Mouse (Mus musculus) intestine, postnatal 0 days (tissue): Measurements from ENCODE around the gene Hspa4l. TPM values are rescaled to one million over a fixed set of nuclear protein-coding genes. Genes with fewer than 3 reads are reported as not detected.

Source experiments
- ATAC-seq: fragments of 200-750 bp; cut with Nextera tagmentation; 2 replicates; pipeline ENCODE4 v1.8.0; 2017; ENCODE audit warnings: mild to moderate bottlenecking, moderate TSS enrichment, moderate library complexity
- H3K27ac ChIP-seq: fragments of 300-500 bp; sonication (generic); 2 replicates; pipeline ENCODE4 v1.5.1; 2014; ENCODE audit warnings: mild to moderate bottlenecking, low read depth, low read length, moderate library complexity
- H3K27me3 ChIP-seq: fragments of 300-500 bp; sonication (generic); replicated peaks from 2 replicates; pipeline ENCODE4 v1.6.1; 2014; ENCODE audit warnings: low read length, mixed read lengths; ENCODE audit not compliant: control insufficient read depth, insufficient read depth
- H3K36me3 ChIP-seq: fragments of 300-500 bp; sonication (generic); 2 replicates; pipeline ENCODE4 v1.6.1; 2014; ENCODE audit warnings: mild to moderate bottlenecking, moderate library complexity; ENCODE audit not compliant: control insufficient read depth, insufficient read depth
- H3K4me1 ChIP-seq: fragments of 300-500 bp; sonication (generic); replicated peaks from 2 replicates; pipeline ENCODE4 v1.6.1; 2014; ENCODE audit warnings: antibody characterized with exemption, low read length, mixed read lengths; ENCODE audit not compliant: control insufficient read depth, insufficient read depth
- H3K4me2 ChIP-seq: fragments of 300-500 bp; sonication (generic); replicated peaks from 2 replicates; pipeline ENCODE4 v1.6.1; 2014; ENCODE audit warnings: low read depth, mild to moderate bottlenecking, moderate library complexity
- H3K4me3 ChIP-seq: fragments of 300-500 bp; sonication (generic); 2 replicates; pipeline ENCODE4 v1.5.1; 2014; ENCODE audit warnings: low read depth, low read length
- H3K9ac ChIP-seq: fragments of 300-500 bp; sonication (generic); 2 replicates; pipeline ENCODE4 v1.6.1; 2014; ENCODE audit warnings: mild to moderate bottlenecking, low read depth, low read length
- H3K9me3 ChIP-seq: fragments of 300-500 bp; sonication (generic); 2 replicates; pipeline ENCODE4 v1.6.1; 2016; ENCODE audit warnings: mixed run types; ENCODE audit not compliant: control insufficient read depth
- CTCF ChIP-seq: sonication (generic); IDR thresholded peaks from 2 replicates; pipeline ENCODE4 v1.5.1; 2016; ENCODE audit warnings: low read depth, mild to moderate bottlenecking, control low read depth, antibody characterized with exemption, moderate library complexity
- WGBS: fragments of 180-500 bp; shearing (Covaris S2); extraction: QIAGEN DNeasy Blood & Tissue Kit; methylation state at CpG from one replicate; pipeline ENCODE4 v1.1.7; 2014; 5-methylcytosine and 5-hydroxymethylcytosine counted together
- polyA plus RNA-seq: library from polyadenylated mRNA; unstranded; fragments of >200 nt; fragmentation: Nextera tagmentation; extraction: Ambion mirVana; gene quantifications from 2 replicates; pipeline ENCODE4 v1.2.1, GENCODE M21; 2015

Gene Hspa4l
- 8.4 and 9.2 TPM in 2 replicates for polyA plus RNA-seq

- Histone ChIP-seq H3K4me3 (peak within 1 kb of the TSS; percentile 77), H3K36me3 (no peaks in the 10 kb centered on the region), H3K27me3 (no peaks in the 10 kb centered on the region), H3K4me1 (no peaks in the 10 kb centered on the region), H3K27ac (no peak within 1 kb of the TSS), H3K9ac (peak within 1 kb of the TSS; percentile 62), H3K9me3 (no peaks in the 10 kb centered on the region), H3K4me2 (peak within 1 kb of the TSS; percentile 98)
- no peak for TF ChIP-seq CTCF
- ATAC-seq = no peak
- WGBS = 33% methylated on average over 16 of the region's 16 CpGs
Measured at GRCm38 (mm10) chr3:40744024-40744835, at the start of gene Hspa4l. TSS of gene Hspa4l (plus strand) at chr3:40744495.

GRCm38 (mm10) chr3:40695162-40695561, 49.1 kb upstream of the Hspa4l start:
- H3K27ac ChIP-seq = no peak overlapping the region
- ATAC-seq = no peak
- no peak overlapping the region for H3K9ac ChIP-seq
- TF ChIP-seq CTCF = no peak
- WGBS = 96% methylated on average over 2 of the region's 2 CpGs
- H3K4me2 ChIP-seq = no peak overlapping the region
- no peaks in the 10 kb centered on the region for H3K36me3 ChIP-seq
- H3K9me3 ChIP-seq = no peaks in the 10 kb centered on the region
- H3K27me3 ChIP-seq = no peaks in the 10 kb centered on the region
- H3K4me3 ChIP-seq = no peak overlapping the region
- H3K4me1 ChIP-seq = no peaks in the 10 kb centered on the region

- Histone ChIP-seq H3K4me2 (no peak overlapping the region), H3K4me3 (no peak overlapping the region), H3K36me3 (no peaks in the 10 kb centered on the region), H3K27me3 (no peaks in the 10 kb centered on the region), H3K4me1 (no peaks in the 10 kb centered on the region), H3K9ac (no peak overlapping the region), H3K27ac (no peak overlapping the region), H3K9me3 (no peaks in the 10 kb centered on the region)
- ATAC-seq = no peak
- WGBS = 65% methylated on average over 3 of the region's 3 CpGs
- TF ChIP-seq CTCF = no peak
Measured at GRCm38 (mm10) chr3:40698834-40699233, 45.5 kb upstream of the Hspa4l start.

- Histone ChIP-seq H3K9ac (no peak overlapping the region), H3K4me1 (no peaks in the 10 kb centered on the region), H3K27me3 (no peaks in the 10 kb centered on the region), H3K36me3 (no peaks in the 10 kb centered on the region), H3K4me3 (no peak overlapping the region), H3K27ac (no peak overlapping the region), H3K4me2 (no peak overlapping the region), H3K9me3 (no peaks in the 10 kb centered on the region)
- WGBS = 60% methylated on average over 5 of the region's 5 CpGs
- no peak for ATAC-seq
- TF ChIP-seq CTCF = no peak
Measured at GRCm38 (mm10) chr3:40704816-40705430, 39.4 kb upstream of the Hspa4l start.

GRCm38 (mm10) chr3:40708655-40709054, 35.6 kb upstream of the Hspa4l start, which contains the start of gene Slc25a31:
TSS of gene Slc25a31 (plus strand) at chr3:40708855.
- ATAC-seq = no peak

GRCm38 (mm10) chr3:40716056-40716455, 28.2 kb upstream of the Hspa4l start:
- no peak; the same call in 1 of the 2 replicates for ATAC-seq
- H3K4me2 ChIP-seq = no peak overlapping the region
- H3K4me1 ChIP-seq = no peaks in the 10 kb centered on the region
- no peaks in the 10 kb centered on the region for H3K27me3 ChIP-seq
- no peak overlapping the region for H3K9ac ChIP-seq
- no peak overlapping the region for H3K27ac ChIP-seq
- WGBS = 11% methylated on average over 1 of the region's 1 CpGs
- no peaks in the 10 kb centered on the region for H3K36me3 ChIP-seq
- no peak for TF ChIP-seq CTCF
- no peaks in the 10 kb centered on the region for H3K9me3 ChIP-seq
- no peak overlapping the region for H3K4me3 ChIP-seq

More at GRCm38 (mm10) chr3:40708655-40709054, 35.6 kb upstream of the Hspa4l start, which contains the start of gene Slc25a31:
- 91% methylated on average over 30 of the region's 30 CpGs for WGBS
- Histone ChIP-seq H3K36me3 (no peaks in the 10 kb centered on the region), H3K27me3 (no peaks in the 10 kb centered on the region), H3K4me1 (no peaks in the 10 kb centered on the region), H3K9me3 (no peaks in the 10 kb centered on the region), H3K9ac (no peak within 1 kb of the TSS), H3K4me3 (no peak within 1 kb of the TSS), H3K4me2 (no peak within 1 kb of the TSS), H3K27ac (no peak within 1 kb of the TSS)
- TF ChIP-seq CTCF = no peak
